Mouse (Mus musculus) lung, adult 2 months (tissue): ENCODE results near the gene Prph2.

Experiments
- CTCF ChIP-seq: fragments of 200-500 bp; IDR thresholded peaks from 2 replicates; pipeline ENCODE4 v1.5.1; 2011; ENCODE audit warnings: mild to moderate bottlenecking, low read length, control low read depth; ENCODE audit not compliant: insufficient read depth
- POLR2A ChIP-seq: fragments of 200-500 bp; IDR thresholded peaks from 2 replicates; pipeline ENCODE4 v1.6.1; 2011; ENCODE audit warnings: low read depth, mild to moderate bottlenecking, control low read depth, low read length, borderline replicate concordance; ENCODE audit errors: extremely low read depth

GRCm38 (mm10) chr17:46880322-46880721 lies 29.9 kb upstream of the Prph2 start:
- TF ChIP-seq POLR2A: no peak
- TF ChIP-seq CTCF: no peak
